In genomic region chr1:182869114-182869456, GRCm38 (mm10) we compare ENCODE assay signal across 10 mouse cellular contexts.
A peak's percentile ranks its signal among the peaks of the same experiment; 100 is the strongest.
DNase-seq lines count a peak whose midpoint lies in the region; ATAC-seq and TF ChIP-seq lines count a peak whose summit lies in the region.
"Had no signal": no experiment of that assay in that cellular context is flagged by ENCODE, and none has a peak within 500 bp of the region (broad histone marks: within the 10 kb centered on the region; RNA-seq: fewer than 3 reads in every experiment).

No protein-coding gene starts in this region.

- H3K27ac ChIP-seq in lung, embryonic 14.5 days (ENCODE audit: low read depth), result peak overlapping the region; percentile 64
- H3K27ac ChIP-seq in embryonic facial prominence, embryonic 14.5 days (replicated peaks; ENCODE audit: low read depth, low read length), result peak overlapping the region; percentile 40
- H3K27ac ChIP-seq in hindbrain, postnatal 0 days, result peak overlapping the region; percentile 51
- peak overlapping the region; percentile 79 for H3K27ac ChIP-seq in neural tube, embryonic 12.5 days
- H3K27ac ChIP-seq: layer of hippocampus, adult 2 months; liver, embryonic 12.5 days had no signal

- no peaks in the 10 kb centered on the region for H3K27me3 ChIP-seq in lung, embryonic 14.5 days (ENCODE audit: insufficient read depth, low read length)
- no peaks in the 10 kb centered on the region for H3K27me3 ChIP-seq in embryonic facial prominence, embryonic 14.5 days (replicated peaks; ENCODE audit: control insufficient read depth, insufficient read depth, low read length)
- no peaks in the 10 kb centered on the region for H3K27me3 ChIP-seq in hindbrain, postnatal 0 days (ENCODE audit: insufficient read depth, low read length)
- no peaks in the 10 kb centered on the region for H3K27me3 ChIP-seq in neural tube, embryonic 12.5 days (replicated peaks)
- H3K27me3 ChIP-seq: liver, embryonic 12.5 days had no signal

- DNase-seq in lung, embryonic 14.5 days, result peak; percentile 77
- DNase-seq in lung, adult 2 months, result no peak
- no peak for DNase-seq in embryonic facial prominence, embryonic 14.5 days (ENCODE audit: low spot score)
- peak; percentile 25 for DNase-seq in hindbrain, postnatal 0 days (ENCODE audit: low spot score)
- DNase-seq in thymus, postnatal 14 days, result no peak
- no peak for DNase-seq in embryo, embryonic 11 days
- no peak for DNase-seq in spleen, postnatal 14 days (ENCODE audit: low spot score in 2 of 2)

- H3K4me3 ChIP-seq in lung, embryonic 14.5 days (ENCODE audit: low read depth, low read length), result no peak overlapping the region
- no peak overlapping the region for H3K4me3 ChIP-seq in lung, adult 2 months (replicated peaks; ENCODE audit: extremely low read depth, low read depth, low read length)
- H3K4me3 ChIP-seq in embryonic facial prominence, embryonic 14.5 days (ENCODE audit: low read depth, low read length), result no peak overlapping the region
- H3K4me3 ChIP-seq in hindbrain, postnatal 0 days (ENCODE audit: low read length), result no peak overlapping the region
- H3K4me3 ChIP-seq in neural tube, embryonic 12.5 days, result no peak overlapping the region
- H3K4me3 ChIP-seq: layer of hippocampus, adult 2 months; liver, embryonic 12.5 days had no signal

- H3K9ac ChIP-seq in lung, embryonic 14.5 days, result 0 out of 2 replicates have a peak overlapping the region, but pooled peaks have one; percentile 14
- no peak overlapping the region for H3K9ac ChIP-seq in embryonic facial prominence, embryonic 14.5 days (ENCODE audit: low read depth, low read length)
- H3K9ac ChIP-seq in hindbrain, postnatal 0 days (replicated peaks; ENCODE audit: low read length), result 0 out of 2 replicates have a peak overlapping the region, but pooled peaks have one; percentile 21
- H3K9ac ChIP-seq in neural tube, embryonic 12.5 days, result no peak overlapping the region
- H3K9ac ChIP-seq: liver, embryonic 12.5 days had no signal

- no peaks in the 10 kb centered on the region for H3K36me3 ChIP-seq in lung, embryonic 14.5 days (ENCODE audit: insufficient read depth)
- H3K36me3 ChIP-seq in embryonic facial prominence, embryonic 14.5 days (ENCODE audit: control insufficient read depth, insufficient read depth, low read length), result no peaks in the 10 kb centered on the region
- H3K36me3 ChIP-seq in hindbrain, postnatal 0 days (ENCODE audit: insufficient read depth, low read length), result no peaks in the 10 kb centered on the region
- H3K36me3 ChIP-seq in neural tube, embryonic 12.5 days, result 0 out of 2 replicates have a peak, but pooled peaks cover 5% of the 10 kb centered on the region
- H3K36me3 ChIP-seq: liver, embryonic 12.5 days had no signal

- WGBS in lung, embryonic 14.5 days, result 28% methylated on average over 6 of the region's 6 CpGs
- WGBS in lung, adult 2 months, result 59% methylated on average over 6 of the region's 6 CpGs
- WGBS in embryonic facial prominence, embryonic 14.5 days, result 38% methylated on average over 6 of the region's 6 CpGs
- WGBS in hindbrain, postnatal 0 days, result 27% methylated on average over 6 of the region's 6 CpGs
- 29% methylated on average over 6 of the region's 6 CpGs for WGBS in neural tube, embryonic 12.5 days

- ATAC-seq in lung, embryonic 14.5 days (ENCODE audit: insufficient read depth), result peak; percentile 75
- ATAC-seq in embryonic facial prominence, embryonic 14.5 days (ENCODE audit: low read depth), result no peak
- ATAC-seq in hindbrain, postnatal 0 days, result 0 out of 2 replicates have a peak, but pooled peaks have one; percentile 41
- peak; percentile 22; the same call in 1 of the 2 replicates for ATAC-seq in neural tube, embryonic 12.5 days (ENCODE audit: low FRiP score, low read depth)
- ATAC-seq: liver, embryonic 12.5 days had no signal

- no peaks in the 10 kb centered on the region for H3K4me1 ChIP-seq in lung, embryonic 14.5 days (ENCODE audit: insufficient read depth)
- H3K4me1 ChIP-seq in lung, adult 2 months (ENCODE audit: control insufficient read depth, insufficient read depth, low read length), result no peaks in the 10 kb centered on the region
- peaks cover 4% of the 10 kb centered on the region; the same call in 1 of the 2 replicates for H3K4me1 ChIP-seq in embryonic facial prominence, embryonic 14.5 days (ENCODE audit: control insufficient read depth, insufficient read depth, low read length)
- H3K4me1 ChIP-seq in hindbrain, postnatal 0 days (ENCODE audit: insufficient read depth, low read length), result no peaks in the 10 kb centered on the region; the same call in 1 of the 2 replicates
- peaks cover 26% of the 10 kb centered on the region for H3K4me1 ChIP-seq in neural tube, embryonic 12.5 days
- H3K4me1 ChIP-seq: liver, embryonic 12.5 days had no signal

- TF ChIP-seq CTCF in lung, embryonic 14.5 days (IDR thresholded peaks at IDR 0.05; ENCODE audit: low read depth), result no peak
- TF ChIP-seq CTCF in lung, adult 2 months (IDR thresholded peaks at IDR 0.05; ENCODE audit: insufficient read depth, low read length), result no peak
- no peak for TF ChIP-seq CTCF in hindbrain, postnatal 0 days (IDR thresholded peaks at IDR 0.05; ENCODE audit: low read depth)

- 0 out of 2 replicates have a peak, but pooled peaks cover 6% of the 10 kb centered on the region for H3K9me3 ChIP-seq in lung, embryonic 14.5 days (ENCODE audit: low read depth, low read length)
- 0 out of 2 replicates have a peak, but pooled peaks cover 8% of the 10 kb centered on the region for H3K9me3 ChIP-seq in embryonic facial prominence, embryonic 14.5 days (ENCODE audit: control insufficient read depth, low read length)
- H3K9me3 ChIP-seq in hindbrain, postnatal 0 days (ENCODE audit: low read length), result no peaks in the 10 kb centered on the region
- no peaks in the 10 kb centered on the region for H3K9me3 ChIP-seq in neural tube, embryonic 12.5 days

- no peak for TF ChIP-seq POLR2A in lung, adult 2 months (IDR thresholded peaks at IDR 0.05; ENCODE audit: borderline replicate concordance, extremely low read depth, low read depth, low read length)

- peak overlapping the region; percentile 4; the same call in 1 of the 2 replicates for H3K4me2 ChIP-seq in lung, embryonic 14.5 days
- no peak overlapping the region for H3K4me2 ChIP-seq in embryonic facial prominence, embryonic 14.5 days (ENCODE audit: low read depth, low read length)
- no peak overlapping the region for H3K4me2 ChIP-seq in hindbrain, postnatal 0 days (ENCODE audit: low read depth, low read length)
- peak overlapping the region; percentile 35 for H3K4me2 ChIP-seq in neural tube, embryonic 12.5 days (replicated peaks)
- H3K4me2 ChIP-seq: liver, embryonic 12.5 days had no signal

Comparison
In these comparisons a context has a peak if more than half of its experiments do, and no peak if none do; other contexts are left out.
1. DNase-seq: peak in lung, embryonic 14.5 days (single experiment) and hindbrain, postnatal 0 days (single experiment); none in lung, adult 2 months (single experiment), embryonic facial prominence, embryonic 14.5 days (single experiment), thymus, postnatal 14 days (single experiment), embryo, embryonic 11 days (single experiment) and spleen, postnatal 14 days (0 of 2).
2. H3K4me2 ChIP-seq: peak in lung, embryonic 14.5 days (single experiment) and neural tube, embryonic 12.5 days (single experiment); none in embryonic facial prominence, embryonic 14.5 days (single experiment) and hindbrain, postnatal 0 days (single experiment).
3. H3K9ac ChIP-seq: peak in lung, embryonic 14.5 days (single experiment) and hindbrain, postnatal 0 days (single experiment); none in embryonic facial prominence, embryonic 14.5 days (single experiment) and neural tube, embryonic 12.5 days (single experiment).
4. Peak in every context shown above with its lines, with median percentiles within 50 percentile points of each other: H3K27ac ChIP-seq.